Mouse (Mus musculus) forebrain, embryonic 12.5 days (tissue): ENCODE results near the gene Pdk1. TPM values are rescaled to one million over a fixed set of nuclear protein-coding genes. Genes with fewer than 3 reads are reported as not detected.

Experiments
- ATAC-seq: fragments of 200-750 bp; cut with Nextera tagmentation; 2 replicates; pipeline ENCODE4 v1.8.0; 2017; ENCODE audit warnings: moderate TSS enrichment; ENCODE audit not compliant: low FRiP score
- H3K27ac ChIP-seq: fragments of 300-500 bp; sonication (generic); 2 replicates; pipeline ENCODE4 v1.5.1; 2016; ENCODE audit warnings: mild to moderate bottlenecking
- H3K27me3 ChIP-seq: fragments of 300-500 bp; sonication (generic); 2 replicates; pipeline ENCODE4 v1.6.1; 2016; ENCODE audit warnings: mild to moderate bottlenecking
- H3K36me3 ChIP-seq: fragments of 300-500 bp; sonication (generic); replicated peaks from 2 replicates; pipeline ENCODE4 v1.6.1; 2016; ENCODE audit warnings: mild to moderate bottlenecking
- H3K4me1 ChIP-seq: fragments of 300-500 bp; sonication (generic); 2 replicates; pipeline ENCODE4 v1.6.1; 2016
- H3K4me2 ChIP-seq: fragments of 300-500 bp; sonication (generic); 2 replicates; pipeline ENCODE4 v1.6.1; 2016; ENCODE audit warnings: mild to moderate bottlenecking, moderate library complexity
- H3K4me3 ChIP-seq: fragments of 300-500 bp; sonication (generic); replicated peaks from 2 replicates; pipeline ENCODE4 v1.5.1; 2016; ENCODE audit warnings: mild to moderate bottlenecking
- H3K9ac ChIP-seq: fragments of 300-500 bp; sonication (generic); 2 replicates; pipeline ENCODE4 v1.6.1; 2016; ENCODE audit warnings: mild to moderate bottlenecking
- H3K9me3 ChIP-seq: fragments of 300-500 bp; sonication (generic); 2 replicates; pipeline ENCODE4 v1.6.1; 2016
- WGBS: fragments of 180-500 bp; shearing (Covaris S2); methylation state at CpG from one replicate; pipeline ENCODE4 v1.1.7; 2016; 5-methylcytosine and 5-hydroxymethylcytosine counted together
- polyA plus RNA-seq: library from polyadenylated mRNA; unstranded; fragments of >200 nt; fragmentation: Nextera tagmentation; extraction: Ambion mirVana; gene quantifications from 2 replicates; pipeline ENCODE4 v1.2.1, GENCODE M21; 2016

The Pdk1 gene
- polyA plus RNA-seq, 1 experiment from 2014 or later = 30.5 TPM

- Histone ChIP-seq H3K4me1 (peaks cover 17% of the 10 kb centered on the region), H3K27ac (no peak overlapping the region), H3K36me3 (peaks cover 12% of the 10 kb centered on the region), H3K9ac (no peak overlapping the region), H3K4me3 (no peak overlapping the region), H3K4me2 (no peak overlapping the region), H3K9me3 (no peaks in the 10 kb centered on the region), H3K27me3 (peaks cover 6% of the 10 kb centered on the region; the same call in 1 of the 2 replicates)
- no peak for ATAC-seq
- WGBS = 77% methylated on average over 2 of the region's 2 CpGs
These were observed 5.4 kb downstream of the Pdk1 start for GRCm38 (mm10) chr2:71878441-71878840.

GRCm38 (mm10) chr2:71878943-71879342 is 5.9 kb downstream of the Pdk1 start:
- Histone ChIP-seq H3K9ac (no peak overlapping the region), H3K4me1 (peaks cover 13% of the 10 kb centered on the region), H3K4me2 (no peak overlapping the region), H3K27me3 (peaks cover 6% of the 10 kb centered on the region; the same call in 1 of the 2 replicates), H3K27ac (no peak overlapping the region), H3K9me3 (no peaks in the 10 kb centered on the region), H3K36me3 (peaks cover 15% of the 10 kb centered on the region), H3K4me3 (no peak overlapping the region)
- ATAC-seq = no peak

GRCm38 (mm10) chr2:71882914-71883651 is 10.1 kb downstream of the Pdk1 start:
- no peak for ATAC-seq
- H3K36me3 ChIP-seq = peaks cover 15% of the 10 kb centered on the region
- H3K9ac ChIP-seq = no peak overlapping the region
- H3K27me3 ChIP-seq = no peaks in the 10 kb centered on the region
- H3K4me1 ChIP-seq = no peaks in the 10 kb centered on the region
- WGBS = 78% methylated on average over 19 of the region's 19 CpGs
- H3K9me3 ChIP-seq = no peaks in the 10 kb centered on the region
- no peak overlapping the region for H3K27ac ChIP-seq
- no peak overlapping the region for H3K4me3 ChIP-seq
- no peak overlapping the region for H3K4me2 ChIP-seq

- peaks cover 9% of the 10 kb centered on the region for H3K36me3 ChIP-seq
- H3K9me3 ChIP-seq = no peaks in the 10 kb centered on the region
- no peak overlapping the region for H3K4me2 ChIP-seq
- H3K4me1 ChIP-seq = no peaks in the 10 kb centered on the region
- no peak overlapping the region for H3K4me3 ChIP-seq
- H3K27me3 ChIP-seq = no peaks in the 10 kb centered on the region
- no peak for ATAC-seq
- no peak overlapping the region for H3K9ac ChIP-seq
- 95% methylated on average over 4 of the region's 4 CpGs for WGBS
- no peak overlapping the region for H3K27ac ChIP-seq
These were observed 14.2 kb downstream of the Pdk1 start for GRCm38 (mm10) chr2:71887269-71887668.

GRCm38 (mm10) chr2:71888437-71888836 is 15.4 kb downstream of the Pdk1 start:
- Histone ChIP-seq H3K27me3 (no peaks in the 10 kb centered on the region), H3K27ac (no peak overlapping the region), H3K9ac (no peak overlapping the region), H3K4me3 (no peak overlapping the region), H3K4me1 (no peaks in the 10 kb centered on the region), H3K36me3 (peaks cover 17% of the 10 kb centered on the region), H3K4me2 (no peak overlapping the region), H3K9me3 (no peaks in the 10 kb centered on the region)
- no peak for ATAC-seq
- WGBS = 86% methylated on average over 4 of the region's 4 CpGs

- H3K4me3 ChIP-seq = no peak overlapping the region
- H3K4me1 ChIP-seq = no peaks in the 10 kb centered on the region
- no peak for ATAC-seq
- no peaks in the 10 kb centered on the region for H3K9me3 ChIP-seq
- WGBS = 81% methylated on average over 2 of the region's 2 CpGs
- no peak overlapping the region for H3K27ac ChIP-seq
- H3K9ac ChIP-seq = no peak overlapping the region
- no peak overlapping the region for H3K4me2 ChIP-seq
- peaks cover 14% of the 10 kb centered on the region for H3K36me3 ChIP-seq
- no peaks in the 10 kb centered on the region for H3K27me3 ChIP-seq
These were observed 18.5 kb downstream of the Pdk1 start for GRCm38 (mm10) chr2:71891536-71891935.

- H3K4me1 ChIP-seq = peaks cover 8% of the 10 kb centered on the region; the same call in 1 of the 2 replicates
- ATAC-seq = no peak
- no peak overlapping the region for H3K4me2 ChIP-seq
- H3K9ac ChIP-seq = no peak overlapping the region
- H3K9me3 ChIP-seq = no peaks in the 10 kb centered on the region
- no peak overlapping the region for H3K4me3 ChIP-seq
- H3K27ac ChIP-seq = no peak overlapping the region
- peaks cover 14% of the 10 kb centered on the region for H3K36me3 ChIP-seq
- WGBS = 94% methylated on average over 7 of the region's 7 CpGs
- no peaks in the 10 kb centered on the region for H3K27me3 ChIP-seq
These were observed 19.8 kb downstream of the Pdk1 start for GRCm38 (mm10) chr2:71892741-71893349.

- Histone ChIP-seq H3K4me1 (peaks cover 8% of the 10 kb centered on the region; the same call in 1 of the 2 replicates), H3K9ac (no peak overlapping the region), H3K4me2 (no peak overlapping the region), H3K9me3 (no peaks in the 10 kb centered on the region), H3K36me3 (peaks cover 16% of the 10 kb centered on the region), H3K27ac (no peak overlapping the region), H3K4me3 (no peak overlapping the region), H3K27me3 (no peaks in the 10 kb centered on the region)
- no peak for ATAC-seq
- WGBS = 93% methylated on average over 13 of the region's 13 CpGs
These were observed 22.7 kb downstream of the Pdk1 start for GRCm38 (mm10) chr2:71895596-71896286.

- Histone ChIP-seq H3K27ac (no peak overlapping the region), H3K27me3 (no peaks in the 10 kb centered on the region), H3K4me3 (no peak overlapping the region), H3K9ac (no peak overlapping the region), H3K9me3 (no peaks in the 10 kb centered on the region), H3K4me2 (no peak overlapping the region), H3K4me1 (peaks cover 8% of the 10 kb centered on the region; the same call in 1 of the 2 replicates), H3K36me3 (peaks cover 16% of the 10 kb centered on the region)
- 53% methylated on average over 12 of the region's 12 CpGs for WGBS
- ATAC-seq = no peak
These were observed 24.4 kb downstream of the Pdk1 start for GRCm38 (mm10) chr2:71897420-71897819.

GRCm38 (mm10) chr2:71898335-71898856 is 25.4 kb downstream of the Pdk1 start:
- Histone ChIP-seq H3K9ac (no peak overlapping the region), H3K27ac (no peak overlapping the region), H3K36me3 (peaks cover 9% of the 10 kb centered on the region), H3K27me3 (no peaks in the 10 kb centered on the region), H3K4me2 (no peak overlapping the region), H3K4me3 (no peak overlapping the region), H3K4me1 (peaks cover 8% of the 10 kb centered on the region; the same call in 1 of the 2 replicates), H3K9me3 (no peaks in the 10 kb centered on the region)
- ATAC-seq = no peak
- 57% methylated on average over 8 of the region's 8 CpGs for WGBS

- Histone ChIP-seq H3K4me1 (peaks cover 8% of the 10 kb centered on the region; the same call in 1 of the 2 replicates), H3K9me3 (no peaks in the 10 kb centered on the region), H3K27ac (no peak overlapping the region), H3K9ac (no peak overlapping the region), H3K27me3 (no peaks in the 10 kb centered on the region), H3K36me3 (peaks cover 9% of the 10 kb centered on the region), H3K4me3 (no peak overlapping the region), H3K4me2 (no peak overlapping the region)
- 78% methylated on average over 15 of the region's 15 CpGs for WGBS
- no peak for ATAC-seq
These were observed 26.9 kb downstream of the Pdk1 start for GRCm38 (mm10) chr2:71899886-71900285.

- no peaks in the 10 kb centered on the region for H3K9me3 ChIP-seq
- WGBS = 93% methylated on average over 7 of the region's 7 CpGs
- H3K27me3 ChIP-seq = no peaks in the 10 kb centered on the region
- H3K27ac ChIP-seq = no peak overlapping the region
- no peak overlapping the region for H3K4me3 ChIP-seq
- H3K9ac ChIP-seq = no peak overlapping the region
- peaks cover 7% of the 10 kb centered on the region for H3K36me3 ChIP-seq
- ATAC-seq = no peak
- H3K4me1 ChIP-seq = no peaks in the 10 kb centered on the region
- H3K4me2 ChIP-seq = no peak overlapping the region
These were observed 32.1 kb downstream of the Pdk1 start for GRCm38 (mm10) chr2:71905154-71905553.
